Mouse (Mus musculus): ENCODE data around the gene Zbtb48. TPM values are rescaled to one million over a fixed set of nuclear protein-coding genes. Genes with fewer than 3 reads are reported as not detected.

Gene Zbtb48
- 32.0 TPM for polyA plus RNA-seq (2017; shearing (Covaris generic))

DNA sequence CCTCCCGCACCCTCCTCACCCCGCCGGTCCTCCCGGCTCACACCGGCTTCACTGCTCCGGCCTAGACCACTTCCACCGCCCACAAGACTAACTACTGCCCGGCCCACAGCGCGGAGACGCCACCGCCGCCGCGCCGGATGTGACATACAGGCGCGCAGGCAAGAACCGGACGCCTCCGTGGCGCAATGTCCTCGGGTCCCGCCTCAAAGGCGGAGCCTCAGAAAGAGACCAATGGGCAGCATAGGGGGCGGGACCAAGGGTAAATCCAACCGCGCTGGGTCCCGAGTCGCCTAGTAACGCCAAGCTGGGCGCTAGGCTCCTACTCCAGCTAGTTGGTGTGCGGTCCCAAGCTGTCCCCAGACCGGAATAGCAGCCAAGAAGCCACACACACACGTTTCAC is at the start of gene Zbtb48:
TSS of gene Zbtb48 (minus strand) at position 148 of the 400 bp plus-strand sequence.

DNA sequence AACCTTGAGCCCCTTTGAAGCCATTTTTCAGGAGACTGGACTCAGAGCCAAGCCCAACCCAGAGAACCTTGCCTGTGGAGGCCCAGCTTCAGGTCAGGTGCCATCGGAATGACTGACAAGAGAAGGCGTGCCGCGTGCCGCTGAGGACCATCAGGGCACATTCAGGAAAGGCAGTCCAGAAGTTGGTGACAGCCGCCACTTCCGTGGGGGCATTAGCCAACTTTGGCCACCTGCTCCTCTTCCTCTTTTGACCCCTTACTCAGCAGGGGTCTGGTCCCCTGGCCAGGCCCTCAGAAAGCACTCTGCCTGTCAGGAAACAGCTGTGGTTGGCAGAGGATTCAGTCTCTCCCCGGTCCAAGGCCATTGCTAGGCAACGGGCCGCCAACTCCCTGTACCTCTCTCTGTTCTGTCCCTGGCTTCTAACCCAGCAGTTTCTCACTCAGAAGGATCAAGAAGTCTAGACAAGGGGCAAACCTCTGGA is 44.7 kb upstream of the Zbtb48 start, which contains the start of gene Plekhg5:
TSS of gene Plekhg5 (plus strand) at position 378 of the 481 bp plus-strand sequence.

DNA sequence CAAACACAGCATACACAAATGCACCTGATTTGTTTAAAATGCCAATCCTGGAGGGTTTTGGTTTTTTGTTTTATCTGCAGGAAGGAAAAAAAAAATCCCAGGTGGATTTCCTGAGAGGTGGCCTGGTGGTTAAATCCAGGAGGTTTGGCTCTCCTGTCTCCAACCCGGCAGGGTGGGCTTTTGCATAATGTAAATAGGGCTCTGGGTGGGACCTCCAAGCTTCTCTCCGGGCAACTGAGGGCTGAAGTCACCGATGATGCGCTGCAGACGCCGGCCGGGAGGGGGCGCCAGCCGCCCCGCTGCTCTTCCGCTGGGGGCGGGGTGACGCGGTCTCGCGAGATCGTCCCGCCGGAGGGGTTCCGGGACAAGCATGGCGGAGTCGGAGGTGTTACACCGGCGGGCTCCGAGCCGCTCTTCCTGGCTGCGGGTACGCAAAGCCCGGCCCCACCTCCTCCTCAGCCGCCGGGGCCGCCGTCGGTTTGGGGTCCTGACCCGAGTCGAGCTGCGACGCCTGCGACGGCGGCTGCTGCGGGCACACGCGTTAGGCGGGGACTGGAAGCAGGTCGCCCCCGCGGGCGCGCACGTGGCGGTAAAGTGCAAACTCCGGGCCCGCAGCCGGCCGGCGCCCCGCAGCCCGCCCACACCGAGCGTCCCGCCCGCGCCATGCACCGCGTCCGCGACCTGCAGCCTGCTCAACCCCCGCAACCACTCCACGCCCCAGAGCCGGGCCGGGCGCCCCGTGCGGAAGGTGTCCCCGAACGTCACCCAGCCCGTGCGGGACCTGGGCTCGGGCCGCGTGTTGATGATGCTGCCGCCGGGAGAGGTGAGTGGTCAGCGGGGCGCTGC is 11.7 kb upstream of the Zbtb48 start, which contains the start of gene Nol9:
TSS of gene Nol9 (plus strand) at position 337 of the 846 bp plus-strand sequence.

DNA sequence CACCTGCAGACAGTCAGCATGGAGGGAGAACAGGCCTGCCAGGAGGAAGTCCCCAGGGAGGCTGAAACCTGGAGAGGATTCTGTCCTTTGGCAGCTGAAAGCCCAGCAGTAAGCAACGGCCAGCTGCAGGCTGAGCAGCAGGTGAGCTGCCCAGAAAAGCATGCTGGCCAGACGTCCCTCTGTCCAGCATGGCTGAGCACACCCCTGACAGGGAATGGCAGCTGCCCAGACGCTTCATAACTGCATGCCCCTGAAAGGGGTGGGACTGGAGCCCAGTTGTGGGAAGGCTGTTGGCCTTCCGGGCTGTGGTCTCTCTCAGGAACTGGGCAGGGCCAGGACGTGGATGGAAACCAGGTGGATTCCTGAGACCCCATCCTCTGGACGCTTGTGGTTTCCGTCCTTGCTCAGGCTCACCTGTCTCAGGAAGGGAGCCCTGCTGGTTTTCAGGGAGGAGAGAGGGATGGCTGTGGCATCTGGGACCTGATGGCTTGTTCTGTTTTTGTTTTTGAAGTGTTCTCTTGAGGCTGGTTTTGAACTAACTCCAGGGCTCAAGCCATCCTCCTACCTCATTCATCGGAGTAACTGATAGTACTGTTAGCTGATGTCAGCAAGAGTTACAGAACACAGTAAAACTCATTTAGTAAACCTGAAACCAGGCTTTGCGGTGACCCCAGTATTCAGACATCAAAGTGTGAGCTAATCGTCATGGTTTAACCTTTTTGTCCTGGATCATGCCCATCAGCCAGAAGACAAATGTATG is 10.9 kb upstream of the Zbtb48 start, which contains the start of gene Tas1r1:
TSS of gene Tas1r1 (minus strand) at position 344 of the 760 bp plus-strand sequence.

DNA sequence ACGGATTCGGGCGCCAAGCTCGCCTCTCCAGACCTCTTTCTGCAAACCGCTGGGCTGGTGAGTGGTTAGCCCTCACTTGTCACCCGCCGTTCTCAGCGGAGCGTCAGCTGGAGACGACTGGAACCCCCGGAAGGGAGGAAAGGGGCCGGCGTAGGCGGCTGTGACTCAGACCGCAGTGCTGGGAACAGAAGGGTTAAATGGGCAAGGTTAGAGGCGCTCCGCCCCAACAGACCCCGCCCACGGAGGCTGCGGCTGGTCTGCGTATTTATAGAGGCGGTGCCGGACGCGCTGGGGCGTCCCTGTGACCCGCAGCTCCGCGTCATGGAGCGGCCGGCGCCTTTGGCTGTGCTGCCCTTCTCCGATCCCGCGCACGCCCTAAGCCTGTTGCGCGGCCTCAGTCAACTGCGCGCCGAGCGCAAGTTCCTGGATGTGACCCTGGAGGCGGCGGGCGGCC is 18.8 kb downstream of the Zbtb48 start, which contains the start of gene Klhl21:
TSS of gene Klhl21 (plus strand) at position 182 of the 454 bp plus-strand sequence.

DNA sequence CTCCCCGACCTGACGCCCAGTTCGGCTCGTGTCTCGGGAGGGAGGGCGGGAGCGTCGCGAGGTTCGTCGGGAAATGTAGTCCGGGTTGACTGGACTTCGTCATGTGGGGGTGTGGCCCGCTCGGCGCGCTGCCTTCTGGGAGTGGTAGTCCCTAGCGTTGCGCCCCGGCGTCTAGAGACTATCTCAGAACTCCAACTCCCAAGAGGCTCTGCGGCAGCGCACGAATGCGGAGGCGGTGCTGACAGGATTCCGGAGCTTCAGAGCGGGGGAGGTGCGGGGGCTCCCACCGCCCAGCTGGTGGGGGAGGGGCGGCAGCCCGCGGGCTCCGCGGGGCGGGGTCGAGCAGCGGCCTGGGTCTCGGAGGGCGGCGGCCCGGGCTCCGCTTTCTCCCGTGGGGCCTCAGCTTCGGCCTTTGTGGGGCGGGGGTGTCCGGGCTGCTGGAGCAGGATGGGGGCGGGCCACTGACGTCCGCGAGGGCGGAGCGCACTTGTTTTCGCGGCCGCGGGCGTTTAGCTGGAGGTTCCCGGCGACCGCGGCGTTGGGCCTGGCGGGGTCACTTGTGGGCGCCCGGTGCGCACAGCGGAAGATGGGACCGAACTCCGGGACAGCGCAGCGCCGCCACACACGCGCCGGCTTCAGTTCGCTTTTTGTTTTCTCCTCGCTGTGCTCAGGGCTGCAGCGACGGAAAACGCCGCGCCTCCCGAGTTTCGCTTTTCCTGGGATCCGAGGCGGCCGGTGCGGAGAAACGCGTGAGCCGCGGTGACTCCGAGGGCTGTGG is 31.1 kb downstream of the Zbtb48 start, which contains the start of gene Phf13:
TSS of gene Phf13 (minus strand) at position 86 of the 778 bp plus-strand sequence.

DNA sequence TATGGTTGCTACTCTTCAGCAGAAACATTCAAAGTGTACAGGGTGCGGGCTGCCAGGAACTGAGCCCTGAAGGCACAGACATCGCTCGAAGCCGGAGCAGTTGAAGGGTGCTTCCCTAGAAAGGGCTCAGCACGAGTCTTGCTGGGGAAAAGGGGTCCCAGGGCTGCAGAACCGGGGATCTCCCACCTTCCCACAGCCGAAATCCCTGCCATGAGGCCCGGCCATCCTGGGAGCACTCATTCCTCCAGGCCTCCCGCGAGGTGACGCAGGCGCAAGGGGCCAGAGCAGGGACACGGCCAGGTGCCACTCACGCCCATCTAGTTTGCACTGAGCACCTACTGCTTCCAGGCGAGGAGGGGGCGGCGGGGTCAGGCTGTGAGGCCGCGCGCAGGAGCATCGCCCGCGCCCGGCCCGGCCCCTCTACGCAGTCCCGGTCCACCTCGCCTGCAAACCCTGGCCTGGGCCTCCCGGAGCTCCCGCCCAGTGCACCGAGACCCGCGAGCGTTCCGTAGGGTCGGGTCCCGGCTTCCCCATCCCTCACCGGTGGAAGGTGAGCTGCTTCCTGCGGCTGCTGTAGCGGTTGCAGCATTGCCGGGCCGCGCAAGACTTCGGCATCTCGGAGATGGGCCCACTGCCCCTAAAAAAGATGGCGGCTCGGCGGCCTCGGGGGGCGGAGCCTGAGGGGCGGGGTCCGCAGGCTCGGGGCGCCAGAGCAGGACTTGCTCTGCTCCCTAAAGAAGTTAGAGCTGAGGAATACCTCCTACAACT is 38.9 kb downstream of the Zbtb48 start, which contains the start of gene Thap3:
TSS of gene Thap3 (minus strand) at position 656 of the 768 bp plus-strand sequence.

Other genes with a start within 250 kb of the Zbtb48 start
- gene Camta1, start 165.8 kb downstream of the Zbtb48 start, polyA plus RNA-seq (2017; shearing (Covaris generic)) = 41.4 TPM
- gene Dnajc11, start 94.0 kb downstream of the Zbtb48 start, polyA plus RNA-seq (2017; shearing (Covaris generic)) = 52.4 TPM
- gene Thap3, start 38.7 kb downstream of the Zbtb48 start, polyA plus RNA-seq (2017; shearing (Covaris generic)) = 107 TPM
- 15.8 TPM for gene Phf13, start 31.4 kb downstream of the Zbtb48 start, polyA plus RNA-seq (2017; shearing (Covaris generic))
- 21.9 TPM for gene Klhl21, start 18.9 kb downstream of the Zbtb48 start, polyA plus RNA-seq (2017; shearing (Covaris generic))
- gene Tas1r1, start 10.9 kb upstream of the Zbtb48 start, polyA plus RNA-seq (2017; shearing (Covaris generic)) = not detected
- 49.3 TPM for gene Nol9, start 11.7 kb upstream of the Zbtb48 start, polyA plus RNA-seq (2017; shearing (Covaris generic))
- 8.7 TPM for gene Plekhg5, start 44.8 kb upstream of the Zbtb48 start, polyA plus RNA-seq (2017; shearing (Covaris generic))
- 212 TPM for gene Tnfrsf25, start 88.3 kb upstream of the Zbtb48 start, polyA plus RNA-seq (2017; shearing (Covaris generic))
- 52.1 TPM for gene Espn, start 124.7 kb upstream of the Zbtb48 start, polyA plus RNA-seq (2017; shearing (Covaris generic))
- gene Hes2, start 131.2 kb upstream of the Zbtb48 start, polyA plus RNA-seq (2017; shearing (Covaris generic)) = not detected
- 68.7 TPM for gene Acot7, start 150.5 kb upstream of the Zbtb48 start, polyA plus RNA-seq (2017; shearing (Covaris generic))
- gene Gpr153, start 246.6 kb upstream of the Zbtb48 start, polyA plus RNA-seq (2017; shearing (Covaris generic)) = 0.20 TPM

Data from CD4-positive, CD25-positive, alpha-beta regulatory T cell (primary cell).